Mouse (Mus musculus) stomach, embryonic 16.5 days (tissue): ENCODE results near the gene Ggcx. TPM values are rescaled to one million over a fixed set of nuclear protein-coding genes. Genes with fewer than 3 reads are reported as not detected.

ENCODE experiments used
- ATAC-seq: fragments of 200-750 bp; cut with Nextera tagmentation; 2 replicates; pipeline ENCODE4 v1.8.0; 2017; ENCODE audit warnings: moderate number of reproducible peaks, moderate TSS enrichment; ENCODE audit not compliant: insufficient read depth, low FRiP score
- H3K27ac ChIP-seq: fragments of 300-500 bp; sonication (generic); 2 replicates; pipeline ENCODE4 v1.5.1; 2014; ENCODE audit warnings: low read length
- H3K27me3 ChIP-seq: fragments of 300-500 bp; sonication (generic); 2 replicates; pipeline ENCODE4 v1.6.1; 2014; ENCODE audit warnings: low read length, control low read depth, mixed read lengths; ENCODE audit not compliant: control insufficient read depth, insufficient read depth
- H3K36me3 ChIP-seq: fragments of 300-500 bp; sonication (generic); 2 replicates; pipeline ENCODE4 v1.6.1; 2014; ENCODE audit warnings: low read length; ENCODE audit not compliant: control insufficient read depth, insufficient read depth
- H3K4me1 ChIP-seq: fragments of 300-500 bp; sonication (generic); 2 replicates; pipeline ENCODE4 v1.6.1; 2014; ENCODE audit warnings: low read length, control low read depth, mixed read lengths; ENCODE audit not compliant: control insufficient read depth, insufficient read depth
- H3K4me2 ChIP-seq: fragments of 300-500 bp; sonication (generic); 2 replicates; pipeline ENCODE4 v1.6.1; 2014; ENCODE audit warnings: low read depth, low read length, mixed read lengths
- H3K4me3 ChIP-seq: fragments of 300-500 bp; sonication (generic); replicated peaks from 2 replicates; pipeline ENCODE4 v1.5.1; 2014; ENCODE audit warnings: mild to moderate bottlenecking, low read length
- H3K9ac ChIP-seq: fragments of 300-500 bp; sonication (generic); 2 replicates; pipeline ENCODE4 v1.6.1; 2014; ENCODE audit warnings: low read length
- H3K9me3 ChIP-seq: fragments of 300-500 bp; sonication (generic); replicated peaks from 2 replicates; pipeline ENCODE4 v1.6.1; 2016; ENCODE audit warnings: low read length, control low read depth; ENCODE audit not compliant: control insufficient read depth
- WGBS: fragments of 180-500 bp; shearing (Covaris S2); extraction: QIAGEN DNeasy Blood & Tissue Kit; methylation state at CpG from one replicate; pipeline ENCODE4 v1.1.7; 2014; 5-methylcytosine and 5-hydroxymethylcytosine counted together
- polyA plus RNA-seq: library from polyadenylated mRNA; unstranded; fragments of >200 nt; fragmentation: Nextera tagmentation; extraction: Ambion mirVana; gene quantifications from 2 replicates; pipeline ENCODE4 v1.2.1, GENCODE M21; 2015

The Ggcx gene
- polyA plus RNA-seq, 1 experiment from 2014 or later: 35.3 TPM

DNA sequence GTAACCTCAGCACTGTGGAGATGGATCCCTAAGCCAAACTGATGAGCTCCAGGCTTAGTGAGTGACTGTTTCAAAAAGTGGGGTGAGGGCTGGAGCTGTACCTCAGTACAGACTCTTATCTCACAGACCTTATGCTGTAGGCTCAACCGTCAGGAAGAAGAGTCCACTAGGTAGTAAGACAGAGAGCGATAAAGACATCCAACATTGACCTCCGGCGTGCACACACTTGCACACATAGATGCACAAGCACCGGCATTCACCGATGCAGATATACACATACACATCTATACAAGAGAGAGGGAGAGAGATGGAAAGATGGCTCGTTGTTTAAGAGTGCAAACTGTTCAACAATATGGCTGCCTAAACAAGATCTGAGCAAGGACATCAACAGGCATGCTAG, 30.2 kb upstream of the Ggcx start:
- WGBS: 88% methylated on average over 7 of the region's 7 CpGs

GRCm38 (mm10) chr6:72385258-72385657, 28.9 kb upstream of the Ggcx start:
- WGBS: 71% methylated on average over 4 of the region's 4 CpGs
- peaks cover 9% of the 10 kb centered on the region; the same call in 1 of the 2 replicates for H3K36me3 ChIP-seq
- ATAC-seq: no peak
- H3K4me1 ChIP-seq: peaks cover 24% of the 10 kb centered on the region
- H3K27me3 ChIP-seq: no peaks in the 10 kb centered on the region
- H3K9me3 ChIP-seq: no peaks in the 10 kb centered on the region
- no peak overlapping the region for H3K4me2 ChIP-seq
- no peak overlapping the region for H3K9ac ChIP-seq
- H3K27ac ChIP-seq: no peak overlapping the region
- H3K4me3 ChIP-seq: no peak overlapping the region

More for the DNA sequence above, 30.2 kb upstream of the Ggcx start:
- no peak overlapping the region for H3K4me2 ChIP-seq
- H3K9ac ChIP-seq: no peak overlapping the region
- no peaks in the 10 kb centered on the region for H3K9me3 ChIP-seq
- ATAC-seq: no peak
- no peak overlapping the region for H3K4me3 ChIP-seq
- H3K4me1 ChIP-seq: peaks cover 14% of the 10 kb centered on the region
- H3K36me3 ChIP-seq: peaks cover 9% of the 10 kb centered on the region; the same call in 1 of the 2 replicates
- no peak overlapping the region for H3K27ac ChIP-seq
- H3K27me3 ChIP-seq: no peaks in the 10 kb centered on the region

DNA sequence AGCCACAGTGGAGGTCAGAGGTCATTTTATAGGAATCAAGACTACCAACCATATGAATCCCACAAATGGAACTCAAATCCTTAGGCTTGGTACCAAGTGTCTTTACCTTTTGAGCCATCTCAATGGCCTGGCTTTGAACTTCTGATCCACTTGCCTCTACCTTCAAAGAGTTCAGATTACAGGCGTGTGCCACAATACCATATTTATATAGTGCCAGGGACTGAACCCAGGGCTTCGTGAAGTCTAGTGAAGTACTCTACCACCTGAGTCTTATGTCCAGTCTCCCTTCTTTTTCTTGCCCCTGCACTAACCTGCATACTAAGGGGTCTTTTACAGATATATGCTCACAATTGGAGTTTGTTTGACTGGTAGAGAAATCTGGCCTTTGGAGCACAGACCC, 27.5 kb upstream of the Ggcx start:
- Histone ChIP-seq H3K36me3 (peaks cover 9% of the 10 kb centered on the region; the same call in 1 of the 2 replicates), H3K4me2 (no peak overlapping the region), H3K4me3 (no peak overlapping the region), H3K4me1 (peaks cover 35% of the 10 kb centered on the region), H3K9me3 (no peaks in the 10 kb centered on the region), H3K27ac (no peak overlapping the region), H3K9ac (no peak overlapping the region), H3K27me3 (no peaks in the 10 kb centered on the region)
- ATAC-seq: no peak
- 89% methylated on average over 2 of the region's 2 CpGs for WGBS

- H3K27ac ChIP-seq: no peak overlapping the region
- no peak for ATAC-seq
- H3K36me3 ChIP-seq: peaks cover 9% of the 10 kb centered on the region; the same call in 1 of the 2 replicates
- no peak overlapping the region; the same call in 1 of the 2 replicates for H3K9ac ChIP-seq
- no peak overlapping the region for H3K4me2 ChIP-seq
- H3K4me3 ChIP-seq: no peak overlapping the region
- 82% methylated on average over 3 of the region's 3 CpGs for WGBS
- no peaks in the 10 kb centered on the region for H3K9me3 ChIP-seq
- peaks cover 35% of the 10 kb centered on the region for H3K4me1 ChIP-seq
- H3K27me3 ChIP-seq: no peaks in the 10 kb centered on the region
Measured at GRCm38 (mm10) chr6:72387816-72388215, 26.3 kb upstream of the Ggcx start.

- peak overlapping the region; percentile 6 for H3K4me3 ChIP-seq
- peaks cover 9% of the 10 kb centered on the region; the same call in 1 of the 2 replicates for H3K36me3 ChIP-seq
- no peaks in the 10 kb centered on the region for H3K27me3 ChIP-seq
- no peak overlapping the region for H3K27ac ChIP-seq
- H3K4me2 ChIP-seq: peak overlapping the region; percentile 85
- 62% methylated on average over 10 of the region's 10 CpGs for WGBS
- no peak for ATAC-seq
- peaks cover 35% of the 10 kb centered on the region for H3K4me1 ChIP-seq
- no peaks in the 10 kb centered on the region for H3K9me3 ChIP-seq
- H3K9ac ChIP-seq: peak overlapping the region; percentile 93
Measured at GRCm38 (mm10) chr6:72388266-72388665, 25.8 kb upstream of the Ggcx start.

DNA sequence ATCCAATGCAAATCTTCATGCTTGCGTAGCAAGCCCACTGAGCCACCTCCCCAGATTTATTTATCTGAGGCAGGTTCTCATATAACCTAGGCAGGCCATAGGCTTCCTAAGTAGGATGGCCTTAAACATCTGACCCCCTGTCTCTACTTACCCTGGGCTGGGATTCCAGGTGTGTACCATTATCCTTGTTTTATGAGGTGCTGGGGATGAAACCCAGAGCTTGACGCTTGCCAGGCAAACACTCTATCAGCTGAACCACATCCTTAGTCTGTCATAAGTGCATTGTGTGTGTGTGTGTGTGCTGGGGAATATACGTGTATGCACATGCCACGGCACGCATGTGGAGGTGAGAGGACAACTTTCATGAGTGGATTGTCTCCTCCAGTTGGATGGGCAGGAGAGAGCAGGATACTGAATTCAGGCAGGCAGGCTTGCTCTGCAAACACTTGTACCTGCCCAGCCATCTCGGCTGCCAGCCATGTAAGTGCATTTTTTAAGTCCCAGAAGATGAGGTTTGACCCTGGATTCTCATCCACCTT, 25.2 kb upstream of the Ggcx start:
- WGBS: 72% methylated on average over 6 of the region's 6 CpGs
- no peak for ATAC-seq
- peaks cover 35% of the 10 kb centered on the region for H3K4me1 ChIP-seq
- no peaks in the 10 kb centered on the region for H3K27me3 ChIP-seq
- peak overlapping the region; percentile 93 for H3K9ac ChIP-seq
- H3K9me3 ChIP-seq: no peaks in the 10 kb centered on the region
- H3K4me3 ChIP-seq: peak overlapping the region; percentile 71
- H3K27ac ChIP-seq: peak overlapping the region; percentile 99
- peak overlapping the region; percentile 85 for H3K4me2 ChIP-seq
- H3K36me3 ChIP-seq: peaks cover 9% of the 10 kb centered on the region; the same call in 1 of the 2 replicates

DNA sequence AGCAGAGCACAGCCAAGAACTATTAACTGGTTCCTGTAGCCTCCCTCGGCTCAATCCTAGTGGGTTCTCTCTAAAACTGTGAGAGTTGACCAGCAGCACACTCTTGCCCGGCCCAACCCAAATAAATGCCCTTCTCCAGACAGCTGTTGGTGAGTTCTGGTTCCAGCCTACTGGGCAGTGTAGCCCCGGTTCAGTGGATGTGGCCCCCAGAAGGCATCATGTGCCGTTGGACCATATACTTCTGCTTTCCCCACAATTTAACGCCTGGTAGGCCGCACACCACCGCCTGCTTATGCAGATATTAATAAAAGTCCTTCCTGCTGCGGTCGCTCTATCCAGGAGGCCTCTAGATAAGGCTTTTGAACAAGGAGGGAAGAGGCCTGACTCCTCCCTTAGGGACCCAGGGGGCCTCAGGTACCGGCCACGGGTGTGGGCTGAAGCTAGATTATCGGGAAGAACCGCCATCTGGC, 24.6 kb upstream of the Ggcx start:
- H3K4me3 ChIP-seq: peak overlapping the region; percentile 71
- peak; percentile 71 for ATAC-seq
- no peaks in the 10 kb centered on the region for H3K9me3 ChIP-seq
- no peaks in the 10 kb centered on the region for H3K27me3 ChIP-seq
- peak overlapping the region; percentile 99 for H3K27ac ChIP-seq
- peak overlapping the region; percentile 85 for H3K4me2 ChIP-seq
- H3K9ac ChIP-seq: peak overlapping the region; percentile 93
- H3K36me3 ChIP-seq: peaks cover 9% of the 10 kb centered on the region; the same call in 1 of the 2 replicates
- WGBS: 12% methylated on average over 13 of the region's 13 CpGs
- H3K4me1 ChIP-seq: peaks cover 35% of the 10 kb centered on the region

- Histone ChIP-seq H3K4me2 (peak within 1 kb of the TSS; percentile 85), H3K4me3 (peak within 1 kb of the TSS; percentile 71), H3K9ac (peak within 1 kb of the TSS; percentile 93), H3K4me1 (peaks cover 35% of the 10 kb centered on the region), H3K36me3 (peaks cover 6% of the 10 kb centered on the region; the same call in 1 of the 2 replicates), H3K9me3 (no peaks in the 10 kb centered on the region), H3K27me3 (no peaks in the 10 kb centered on the region), H3K27ac (peak within 1 kb of the TSS; percentile 99)
- WGBS: 1% methylated on average over 33 of the region's 33 CpGs
- peak; percentile 90 for ATAC-seq
Measured at GRCm38 (mm10) chr6:72389941-72390771, 24.0 kb upstream of the Ggcx start, which contains the start of gene Vamp8. TSS of gene Vamp8 (minus strand) at chr6:72390703.
